Mouse (Mus musculus) spleen, adult 2 months (tissue): ENCODE data around the gene Cyp3a57.

Experiments
- CTCF ChIP-seq: fragments of 200-500 bp; IDR thresholded peaks from 2 replicates; pipeline ENCODE4 v1.5.1; 2011; ENCODE audit warnings: mild to moderate bottlenecking, inconsistent platforms; ENCODE audit not compliant: insufficient read depth, insufficient read length, insufficient replicate concordance; ENCODE audit errors: extremely low read depth
- POLR2A ChIP-seq: fragments of 200-500 bp; IDR thresholded peaks from 2 replicates; pipeline ENCODE4 v1.6.1; 2011; ENCODE audit warnings: low read depth, low read length, inconsistent platforms

DNA sequence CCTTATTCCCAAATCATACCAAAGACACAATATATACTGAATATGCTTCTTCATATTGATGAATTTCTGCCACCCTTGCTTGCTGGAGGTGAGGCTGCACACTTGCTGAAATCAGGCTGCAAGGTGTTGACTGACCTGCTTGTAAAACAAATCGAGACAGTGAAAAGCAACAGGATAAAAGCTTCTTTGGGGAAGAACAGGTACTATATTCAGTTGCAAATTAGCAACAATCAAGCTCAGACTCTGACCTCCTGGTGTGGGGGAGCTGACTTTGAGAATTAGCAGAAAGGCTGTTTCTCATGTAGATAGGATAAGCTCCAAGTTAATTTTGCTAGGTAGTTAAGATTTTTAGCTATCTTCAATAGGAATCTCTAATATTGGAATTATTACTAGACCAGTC, 42.7 kb upstream of the Cyp3a57 start:
- no peak for TF ChIP-seq CTCF
- no peak for TF ChIP-seq POLR2A
